ENCODE assay signal across 9 mouse cellular contexts in the genomic region with DNA sequence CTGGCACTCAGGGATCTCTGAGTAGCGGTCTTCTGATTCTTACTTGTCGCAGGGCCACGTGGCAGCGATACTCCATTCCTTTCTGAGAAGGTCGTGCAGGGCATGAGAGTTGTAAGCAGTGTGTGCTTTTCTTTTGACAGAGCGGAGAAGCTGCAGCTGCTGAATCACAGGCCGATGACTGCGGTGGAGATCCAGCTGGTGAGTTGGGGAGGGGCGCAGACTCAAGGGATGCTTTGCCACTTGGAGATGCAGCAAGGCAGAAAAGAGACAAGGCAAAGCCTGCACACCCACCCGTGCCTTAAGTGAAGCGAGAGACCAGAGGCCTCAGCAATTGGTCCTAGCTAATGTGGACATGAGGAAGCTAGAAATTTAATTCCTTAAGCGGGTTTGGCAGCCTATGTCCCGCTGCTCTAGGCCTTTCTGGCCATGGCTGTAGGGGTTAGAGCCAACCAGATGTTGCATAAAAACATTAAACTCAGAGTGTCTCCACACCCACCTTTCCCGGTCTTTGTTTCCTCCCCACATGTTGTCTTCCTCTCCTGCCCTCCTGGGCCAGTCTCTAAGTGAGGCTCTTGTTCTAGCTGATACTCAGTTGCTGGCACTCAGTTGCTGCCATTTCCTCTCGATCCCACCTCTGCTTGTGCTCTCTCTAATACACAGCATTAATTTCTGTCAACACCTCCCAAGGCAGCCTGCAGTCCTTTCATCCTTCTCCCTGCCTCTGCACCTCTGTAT. TPM values are rescaled to one million over a fixed set of nuclear protein-coding genes. Genes with fewer than 3 reads are reported as not detected.
DNase-seq lines count a peak whose midpoint lies in the region; ATAC-seq lines count a peak whose summit lies in the region.
"Had no signal": no experiment of that assay in that cellular context is flagged by ENCODE, and none has a peak within 500 bp of the region (broad histone marks: within the 10 kb centered on the region; RNA-seq: fewer than 3 reads in every experiment).

No protein-coding gene starts in this region.

- no peak for ATAC-seq in forebrain, embryonic 15.5 days (replicated peaks)
- no peak for ATAC-seq in midbrain, embryonic 11.5 days (ENCODE audit: low FRiP score)
- no peak for ATAC-seq in midbrain, embryonic 15.5 days (replicated peaks)
- no peak for ATAC-seq in frontal cortex, adult (ENCODE audit: low TSS enrichment)

- no peak for DNase-seq in forebrain, embryonic 10.5 days (ENCODE audit: extremely low spot score, low spot score)
- peak; percentile 79 for DNase-seq in midbrain, embryonic 11.5 days (ENCODE audit: low spot score, missing footprints)
- peak; percentile 76 for DNase-seq in kidney, postnatal 10 days
- peak; percentile 62 for DNase-seq in testis, postnatal 10 days (ENCODE audit: low spot score)
- no peak for DNase-seq in thymus, postnatal 25 days

- peak overlapping the region; percentile 27; the same call in 1 of the 2 replicates for H3K27ac ChIP-seq in forebrain, embryonic 15.5 days (replicated peaks)
- H3K27ac ChIP-seq in forebrain, embryonic 10.5 days: no peak overlapping the region
- H3K27ac ChIP-seq in midbrain, embryonic 11.5 days (ENCODE audit: low read depth, low read length): no peak overlapping the region; the same call in 1 of the 2 replicates
- no peak overlapping the region for H3K27ac ChIP-seq in midbrain, embryonic 15.5 days
- H3K27ac ChIP-seq: left cerebral cortex, adult 2 months had no signal

- no peak overlapping the region for H3K4me2 ChIP-seq in forebrain, embryonic 15.5 days (replicated peaks)
- no peak overlapping the region for H3K4me2 ChIP-seq in midbrain, embryonic 11.5 days
- no peak overlapping the region for H3K4me2 ChIP-seq in midbrain, embryonic 15.5 days

- peaks cover 3% of the 10 kb centered on the region; the same call in 1 of the 2 replicates for H3K4me1 ChIP-seq in forebrain, embryonic 15.5 days
- H3K4me1 ChIP-seq in forebrain, embryonic 10.5 days: no peaks in the 10 kb centered on the region
- H3K4me1 ChIP-seq in midbrain, embryonic 11.5 days (ENCODE audit: control insufficient read depth, insufficient read depth, low read length): no peaks in the 10 kb centered on the region
- H3K4me1 ChIP-seq in midbrain, embryonic 15.5 days: no peaks in the 10 kb centered on the region

- no peak overlapping the region for H3K9ac ChIP-seq in forebrain, embryonic 15.5 days (replicated peaks)
- no peak overlapping the region for H3K9ac ChIP-seq in midbrain, embryonic 11.5 days (ENCODE audit: low read length)
- H3K9ac ChIP-seq in midbrain, embryonic 15.5 days: no peak overlapping the region

- no peaks in the 10 kb centered on the region for H3K27me3 ChIP-seq in forebrain, embryonic 15.5 days
- no peaks in the 10 kb centered on the region for H3K27me3 ChIP-seq in forebrain, embryonic 10.5 days (ENCODE audit: poor library complexity, severe bottlenecking)
- H3K27me3 ChIP-seq in midbrain, embryonic 11.5 days (ENCODE audit: control insufficient read depth, insufficient read depth, low read length): no peaks in the 10 kb centered on the region
- H3K27me3 ChIP-seq in midbrain, embryonic 15.5 days (replicated peaks): no peaks in the 10 kb centered on the region

- H3K4me3 ChIP-seq in forebrain, embryonic 15.5 days: no peak overlapping the region
- H3K4me3 ChIP-seq in forebrain, embryonic 10.5 days: no peak overlapping the region
- no peak overlapping the region for H3K4me3 ChIP-seq in midbrain, embryonic 11.5 days (ENCODE audit: low read depth, low read length)
- H3K4me3 ChIP-seq in midbrain, embryonic 15.5 days: no peak overlapping the region
- H3K4me3 ChIP-seq: left cerebral cortex, adult 2 months had no signal

- 87% methylated on average over 15 of the region's 15 CpGs for WGBS in forebrain, embryonic 15.5 days
- 93% methylated on average over 15 of the region's 15 CpGs for WGBS in forebrain, embryonic 10.5 days
- 85% methylated on average over 15 of the region's 15 CpGs for WGBS in midbrain, embryonic 11.5 days
- WGBS in midbrain, embryonic 15.5 days: 80% methylated on average over 15 of the region's 15 CpGs

- no peaks in the 10 kb centered on the region for H3K9me3 ChIP-seq in forebrain, embryonic 15.5 days
- no peaks in the 10 kb centered on the region for H3K9me3 ChIP-seq in forebrain, embryonic 10.5 days
- no peaks in the 10 kb centered on the region for H3K9me3 ChIP-seq in midbrain, embryonic 11.5 days (ENCODE audit: control insufficient read depth, low read length)
- no peaks in the 10 kb centered on the region for H3K9me3 ChIP-seq in midbrain, embryonic 15.5 days

- peaks cover 30% of the 10 kb centered on the region for H3K36me3 ChIP-seq in forebrain, embryonic 15.5 days
- peaks cover 88% of the 10 kb centered on the region for H3K36me3 ChIP-seq in forebrain, embryonic 10.5 days (replicated peaks)
- peaks cover 6% of the 10 kb centered on the region; the same call in 1 of the 2 replicates for H3K36me3 ChIP-seq in midbrain, embryonic 11.5 days (ENCODE audit: control insufficient read depth, insufficient read depth, low read length)
- peaks cover 7% of the 10 kb centered on the region; the same call in 1 of the 2 replicates for H3K36me3 ChIP-seq in midbrain, embryonic 15.5 days (replicated peaks)

RNA-seq across cellular contexts. Expression of gene Crcp, which starts 19.9 kb away (rescaled TPM):
- 72.9 and 82.8 TPM in 2 replicates for polyA plus RNA-seq in forebrain, embryonic 15.5 days (2015; fragmentation: Nextera tagmentation; extraction: Ambion mirVana)
- 61.3 and 64.0 TPM in 2 replicates for polyA plus RNA-seq in forebrain, embryonic 10.5 days (2016; fragmentation: Nextera tagmentation; extraction: Ambion mirVana)
- polyA plus RNA-seq in midbrain, embryonic 11.5 days (2014; fragmentation: Nextera tagmentation; extraction: Ambion mirVana): 41.1 and 42.7 TPM in 2 replicates
- polyA plus RNA-seq in midbrain, embryonic 15.5 days (2015; fragmentation: Nextera tagmentation; extraction: Ambion mirVana): 88.6 and 91.3 TPM in 2 replicates

RNA-seq across cellular contexts. Expression of gene Asl, which starts 19.9 kb away (rescaled TPM):
- polyA plus RNA-seq in forebrain, embryonic 15.5 days (2015; fragmentation: Nextera tagmentation; extraction: Ambion mirVana): 23.1 and 29.5 TPM in 2 replicates
- 33.2 and 36.6 TPM in 2 replicates for polyA plus RNA-seq in forebrain, embryonic 10.5 days (2016; fragmentation: Nextera tagmentation; extraction: Ambion mirVana)
- 24.2 and 30.1 TPM in 2 replicates for polyA plus RNA-seq in midbrain, embryonic 11.5 days (2014; fragmentation: Nextera tagmentation; extraction: Ambion mirVana)
- polyA plus RNA-seq in midbrain, embryonic 15.5 days (2015; fragmentation: Nextera tagmentation; extraction: Ambion mirVana): 40.1 and 42.4 TPM in 2 replicates

RNA-seq across cellular contexts. Expression of gene Tpst1, which starts 24.2 kb away (rescaled TPM):
- 57.5 and 57.7 TPM in 2 replicates for polyA plus RNA-seq in forebrain, embryonic 15.5 days (2015; fragmentation: Nextera tagmentation; extraction: Ambion mirVana)
- polyA plus RNA-seq in forebrain, embryonic 10.5 days (2016; fragmentation: Nextera tagmentation; extraction: Ambion mirVana): 54.9 and 57.0 TPM in 2 replicates
- polyA plus RNA-seq in midbrain, embryonic 11.5 days (2014; fragmentation: Nextera tagmentation; extraction: Ambion mirVana): 64.7 and 68.7 TPM in 2 replicates
- polyA plus RNA-seq in midbrain, embryonic 15.5 days (2015; fragmentation: Nextera tagmentation; extraction: Ambion mirVana): 54.7 and 59.4 TPM in 2 replicates

RNA-seq across cellular contexts. Expression of gene Gusb, which starts 46.1 kb away (rescaled TPM):
- polyA plus RNA-seq in forebrain, embryonic 15.5 days (2015; fragmentation: Nextera tagmentation; extraction: Ambion mirVana): 17.6 TPM in 2 replicates
- 32.2 and 35.6 TPM in 2 replicates for polyA plus RNA-seq in forebrain, embryonic 10.5 days (2016; fragmentation: Nextera tagmentation; extraction: Ambion mirVana)
- 31.8 and 33.9 TPM in 2 replicates for polyA plus RNA-seq in midbrain, embryonic 11.5 days (2014; fragmentation: Nextera tagmentation; extraction: Ambion mirVana)
- polyA plus RNA-seq in midbrain, embryonic 15.5 days (2015; fragmentation: Nextera tagmentation; extraction: Ambion mirVana): 30.6 and 30.9 TPM in 2 replicates

Comparison
In these comparisons a context has a peak if more than half of its experiments do, and no peak if none do; other contexts are left out.
1. DNase-seq: peak in midbrain, embryonic 11.5 days (single experiment), kidney, postnatal 10 days (single experiment) and testis, postnatal 10 days (single experiment); none in forebrain, embryonic 10.5 days (single experiment) and thymus, postnatal 25 days (single experiment).